Mouse (Mus musculus) forebrain, embryonic 15.5 days (tissue): ENCODE results near the gene Gm3625. TPM values are rescaled to one million over a fixed set of nuclear protein-coding genes. Genes with fewer than 3 reads are reported as not detected.
A peak's percentile ranks its signal among the peaks of the same experiment; 100 is the strongest.

Experiments
- ATAC-seq: fragments of 200-750 bp; cut with Nextera tagmentation; replicated peaks from 2 replicates; pipeline ENCODE4 v1.8.0; 2017; ENCODE audit warnings: mild to moderate bottlenecking, moderate TSS enrichment, moderate library complexity
- H3K27ac ChIP-seq: fragments of 300-500 bp; sonication (generic); replicated peaks from 2 replicates; pipeline ENCODE4 v1.5.1; 2015; ENCODE audit warnings: mild to moderate bottlenecking, inconsistent platforms
- H3K27me3 ChIP-seq: fragments of 300-500 bp; sonication (generic); 2 replicates; pipeline ENCODE4 v1.6.1; 2015; ENCODE audit warnings: inconsistent platforms
- H3K36me3 ChIP-seq: fragments of 300-500 bp; sonication (generic); 2 replicates; pipeline ENCODE4 v1.6.1; 2015; ENCODE audit warnings: mild to moderate bottlenecking, inconsistent platforms
- H3K4me1 ChIP-seq: fragments of 300-500 bp; sonication (generic); 2 replicates; pipeline ENCODE4 v1.6.1; 2015; ENCODE audit warnings: inconsistent platforms
- H3K4me2 ChIP-seq: fragments of 300-500 bp; sonication (generic); replicated peaks from 2 replicates; pipeline ENCODE4 v1.6.1; 2015; ENCODE audit warnings: mild to moderate bottlenecking, inconsistent platforms
- H3K4me3 ChIP-seq: fragments of 300-500 bp; sonication (generic); 2 replicates; pipeline ENCODE4 v1.5.1; 2015; ENCODE audit warnings: mild to moderate bottlenecking, inconsistent platforms
- H3K9ac ChIP-seq: fragments of 300-500 bp; sonication (generic); replicated peaks from 2 replicates; pipeline ENCODE4 v1.6.1; 2015; ENCODE audit warnings: mild to moderate bottlenecking, inconsistent platforms
- H3K9me3 ChIP-seq: fragments of 300-500 bp; sonication (generic); 2 replicates; pipeline ENCODE4 v1.6.1; 2016; ENCODE audit warnings: inconsistent platforms
- whole genome bisulfite sequencing: fragments of 180-500 bp; shearing (Covaris S2); methylation state at CpG from one replicate; pipeline ENCODE4 v1.1.7; 2015; ENCODE audit warnings: mixed read lengths; 5-methylcytosine and 5-hydroxymethylcytosine counted together
- polyA plus RNA-seq: library from polyadenylated mRNA; unstranded; fragments of >200 nt; fragmentation: Nextera tagmentation; extraction: Ambion mirVana; gene quantifications from 2 replicates; pipeline ENCODE4 v1.2.1, GENCODE M21; 2015

The Gm3625 gene
- polyA plus RNA-seq, 1 experiment from 2014 or later, result not detected

DNA sequence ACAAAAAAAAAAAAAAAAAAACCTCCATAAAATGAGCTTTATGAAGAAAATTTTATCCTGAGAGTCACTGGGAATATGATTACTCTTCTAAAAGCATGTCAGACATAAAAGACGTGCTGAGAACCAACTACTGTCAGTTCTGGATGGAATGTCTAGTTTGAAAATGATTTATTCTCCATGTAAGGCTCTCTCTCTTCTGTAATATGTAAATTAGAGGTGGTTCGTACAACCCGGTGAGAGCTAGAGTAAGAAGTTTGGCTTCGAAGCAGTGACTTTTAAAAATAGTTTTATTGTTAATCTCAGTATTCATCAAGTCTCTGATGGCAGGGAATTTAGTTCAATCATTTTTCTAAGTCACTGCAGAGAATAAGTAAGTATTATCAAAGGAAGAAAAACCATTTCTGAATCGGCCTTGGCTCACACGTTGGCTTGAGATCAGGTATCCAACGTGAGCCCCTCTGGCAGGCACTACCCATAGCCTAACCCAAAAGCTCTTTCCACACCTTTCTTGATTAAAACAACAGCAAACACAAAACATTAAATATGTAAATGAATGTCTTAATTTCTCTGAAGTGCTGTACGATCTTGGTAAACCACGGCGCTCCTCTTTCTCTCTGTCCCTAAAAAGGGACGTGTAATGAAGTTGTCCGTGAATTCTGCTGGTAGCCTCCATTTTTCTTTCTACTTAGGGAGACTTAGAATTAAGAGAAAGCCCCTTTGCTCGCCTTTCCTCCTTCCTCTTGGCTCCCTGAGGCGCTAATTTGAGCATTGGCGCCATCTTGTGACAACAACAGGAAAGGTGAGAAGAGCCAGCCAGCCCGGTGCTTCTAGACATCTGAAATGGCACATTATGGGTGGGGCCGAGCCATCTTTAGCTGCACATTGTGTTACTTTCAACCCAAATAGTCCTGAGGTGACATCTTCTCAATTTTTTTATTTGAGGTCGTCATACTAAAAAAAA, 44.4 kb downstream of the Gm3625 start:
- H3K27me3 ChIP-seq, result no peaks in the 10 kb centered on the region
- H3K4me1 ChIP-seq, result peaks cover 9% of the 10 kb centered on the region
- H3K4me2 ChIP-seq, result peak overlapping the region; percentile 41
- H3K4me3 ChIP-seq, result peak overlapping the region; percentile 25
- no peaks in the 10 kb centered on the region for H3K9me3 ChIP-seq
- H3K27ac ChIP-seq, result peak overlapping the region; percentile 63; the same call in 1 of the 2 replicates
- H3K36me3 ChIP-seq, result no peaks in the 10 kb centered on the region
- peak; percentile 88 for ATAC-seq
- peak overlapping the region; percentile 32; the same call in 1 of the 2 replicates for H3K9ac ChIP-seq
- 20% methylated on average over 18 of the region's 18 CpGs for whole genome bisulfite sequencing

DNA sequence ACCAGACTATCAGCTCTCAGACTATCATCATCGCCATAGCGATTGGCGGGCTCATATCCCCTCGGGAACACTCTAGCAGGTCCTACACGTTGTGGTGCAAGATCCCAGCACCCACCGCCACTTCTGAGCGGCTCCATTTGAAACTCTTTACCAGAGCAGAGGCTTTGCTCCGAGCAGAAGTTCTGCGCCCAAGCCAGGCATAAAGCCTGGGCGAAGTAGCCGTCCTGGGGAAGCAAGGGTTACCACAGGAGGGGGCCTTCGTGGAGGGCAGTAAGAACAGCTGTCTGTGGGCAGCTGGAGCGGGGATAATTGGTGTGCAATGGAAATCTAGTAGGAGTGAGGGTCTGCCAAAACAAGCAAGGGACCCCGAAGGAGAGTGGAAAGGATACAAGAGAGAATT, 45.2 kb downstream of the Gm3625 start:
- H3K4me2 ChIP-seq, result no peak overlapping the region
- H3K4me1 ChIP-seq, result peaks cover 9% of the 10 kb centered on the region
- H3K36me3 ChIP-seq, result no peaks in the 10 kb centered on the region
- no peaks in the 10 kb centered on the region for H3K27me3 ChIP-seq
- H3K9me3 ChIP-seq, result no peaks in the 10 kb centered on the region
- no peak overlapping the region for H3K9ac ChIP-seq
- H3K4me3 ChIP-seq, result no peak overlapping the region
- peak overlapping the region; percentile 50 for H3K27ac ChIP-seq
- 56% methylated on average over 14 of the region's 14 CpGs for WGBS
- ATAC-seq, result peak; percentile 39; the same call in 1 of the 2 replicates

DNA sequence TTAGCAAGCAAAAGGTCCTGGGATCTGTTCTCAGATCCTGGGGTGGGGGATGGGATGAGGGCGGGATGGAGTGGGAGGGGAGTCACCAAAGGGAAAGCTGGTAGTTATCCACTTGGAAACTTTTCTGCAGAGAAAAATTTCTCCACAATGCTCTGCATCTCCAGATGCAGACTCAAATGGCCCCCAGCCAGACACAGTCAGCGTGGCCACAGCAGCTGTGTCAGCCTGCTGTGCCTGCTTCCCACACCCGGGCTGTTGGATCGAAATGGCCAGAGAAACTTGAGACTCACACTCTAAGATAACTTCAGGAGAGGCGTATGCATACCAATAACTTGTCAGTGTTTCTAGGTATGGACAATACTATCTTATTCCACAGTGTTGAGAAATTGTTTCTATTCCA, 46.2 kb downstream of the Gm3625 start:
- no peaks in the 10 kb centered on the region for H3K36me3 ChIP-seq
- H3K4me1 ChIP-seq, result peaks cover 9% of the 10 kb centered on the region
- H3K4me3 ChIP-seq, result no peak overlapping the region
- no peak overlapping the region for H3K9ac ChIP-seq
- no peak overlapping the region for H3K4me2 ChIP-seq
- H3K27ac ChIP-seq, result no peak overlapping the region
- ATAC-seq, result no peak
- no peaks in the 10 kb centered on the region for H3K27me3 ChIP-seq
- 77% methylated on average over 5 of the region's 5 CpGs for WGBS
- no peaks in the 10 kb centered on the region for H3K9me3 ChIP-seq

DNA sequence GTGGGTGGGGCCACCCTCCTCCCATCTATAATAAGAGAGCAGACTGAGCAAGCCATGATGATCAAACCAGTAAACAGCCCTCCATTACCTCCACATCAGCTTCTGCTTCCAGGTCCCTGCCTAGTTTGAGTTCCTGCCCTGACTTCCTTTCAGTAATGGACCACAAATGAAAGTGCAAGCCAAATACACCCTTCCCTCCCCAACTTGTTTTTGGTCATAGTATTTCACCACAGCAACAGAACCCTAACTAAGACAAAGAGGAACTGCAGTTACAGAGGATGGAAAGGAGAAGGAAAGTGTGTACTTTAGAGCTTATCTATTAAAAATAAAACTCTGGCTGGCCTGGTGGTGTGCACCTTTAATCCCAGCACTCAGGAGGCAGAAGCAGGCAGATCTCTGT, 47.3 kb downstream of the Gm3625 start:
- peaks cover 9% of the 10 kb centered on the region for H3K4me1 ChIP-seq
- H3K9ac ChIP-seq, result no peak overlapping the region
- no peaks in the 10 kb centered on the region for H3K9me3 ChIP-seq
- no peak overlapping the region for H3K27ac ChIP-seq
- H3K36me3 ChIP-seq, result no peaks in the 10 kb centered on the region
- ATAC-seq, result no peak
- no peak overlapping the region for H3K4me2 ChIP-seq
- no peaks in the 10 kb centered on the region for H3K27me3 ChIP-seq
- no peak overlapping the region for H3K4me3 ChIP-seq

GRCm38 (mm10) chr12:4544400-4544919, 48.3 kb downstream of the Gm3625 start:
- Histone ChIP-seq H3K36me3 (no peaks in the 10 kb centered on the region), H3K4me2 (no peak overlapping the region), H3K9ac (no peak overlapping the region), H3K4me3 (no peak overlapping the region), H3K9me3 (no peaks in the 10 kb centered on the region), H3K27me3 (no peaks in the 10 kb centered on the region), H3K4me1 (peaks cover 9% of the 10 kb centered on the region), H3K27ac (no peak overlapping the region)
- ATAC-seq, result no peak
- 88% methylated on average over 5 of the region's 5 CpGs for WGBS

Other genes with a start within 250 kb of the Gm3625 start
- gene Ncoa1, start 115.7 kb downstream of the Gm3625 start, polyA plus RNA-seq, result 20.9 and 22.8 TPM in 2 replicates
- gene Itsn2, start 289 bp downstream of the Gm3625 start, polyA plus RNA-seq, result 21.2 and 21.5 TPM in 2 replicates
- 0.61 and 0.89 TPM in 2 replicates for gene Fam228a, start 145.5 kb upstream of the Gm3625 start, polyA plus RNA-seq
- gene Pfn4, start 176.1 kb upstream of the Gm3625 start, polyA plus RNA-seq, result 9.3 and 10.7 TPM in 2 replicates
- 4.8 TPM in 2 replicates for gene Fam228b, start 176.3 kb upstream of the Gm3625 start, polyA plus RNA-seq
- gene Sf3b6, start 224.6 kb upstream of the Gm3625 start, polyA plus RNA-seq, result 245 and 258 TPM in 2 replicates
- gene Fkbp1b, start 248.7 kb upstream of the Gm3625 start, polyA plus RNA-seq, result 20.0 and 23.9 TPM in 2 replicates